Mouse (Mus musculus) right cerebral cortex, adult 2 months (tissue): Measurements from ENCODE around the gene Gm3839.
A peak's percentile ranks its signal among the peaks of the same experiment; 100 is the strongest.
"Not testable (repeated sequence)": the region's sequence is repeated elsewhere in the genome, so short reads cannot be mapped to it uniquely, and the experiment has no call there.

Experiments
- DNase-seq, 2 experiments: peaks; one replicate each; pipeline ENCODE4 v3.0.0; 2021 to 2022; ENCODE audit warnings: low spot score in 2 of 2

Gm3839 gene

GRCm38 (mm10) chr14:11356626-11357025, at the start of gene Gm3839:
Gene Gm3839 (minus strand): TSS chr14:11356726.
- not testable (repeated sequence) for DNase-seq

GRCm38 (mm10) chr14:11405661-11406060, 49.1 kb upstream of the Gm3839 start:
- DNase-seq: no peak

DNA sequence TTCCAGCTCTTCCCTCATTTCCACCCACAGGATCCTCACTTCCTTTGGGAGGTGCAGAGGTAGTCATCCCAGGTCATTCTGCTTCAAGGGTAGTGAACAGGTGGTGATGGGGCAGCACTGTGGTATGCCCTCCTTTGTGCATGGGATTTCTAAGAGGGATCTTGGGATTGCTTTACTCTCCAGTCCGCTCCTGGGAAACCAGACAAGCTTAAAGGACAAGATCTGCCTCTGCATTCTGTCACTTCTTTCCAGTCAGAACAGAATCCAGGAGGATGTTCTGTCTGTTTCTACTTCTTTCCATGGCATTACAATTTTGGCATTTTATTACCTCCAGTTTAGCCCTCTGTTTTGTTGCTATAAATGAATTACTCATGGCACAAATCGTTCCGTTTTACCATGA, 21.3 kb upstream of the Gm3839 start:
- no peak for DNase-seq

- DNase-seq: peak; percentile 22 to 35
Observed at GRCm38 (mm10) chr14:11375225-11375624, 18.7 kb upstream of the Gm3839 start.

DNA sequence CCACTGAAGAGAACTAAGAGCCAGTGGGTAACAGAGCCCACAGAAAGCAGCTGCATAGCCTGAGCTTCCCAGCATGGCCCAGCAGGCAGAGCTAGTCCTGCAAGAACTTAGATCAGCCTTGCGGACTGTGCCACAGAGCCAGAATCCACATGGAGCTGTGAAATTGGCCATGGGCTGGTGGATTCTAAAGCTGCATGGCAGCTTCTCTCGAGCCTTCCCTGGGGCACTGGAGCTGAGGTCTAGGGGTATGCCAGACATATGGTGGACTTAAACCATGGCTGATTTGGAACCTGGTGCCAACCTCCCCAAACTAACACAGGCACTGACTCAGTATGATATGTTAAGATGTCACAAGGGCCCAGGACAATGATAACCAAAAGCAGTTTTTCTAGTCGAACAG, 10.4 kb downstream of the Gm3839 start:
- DNase-seq: no peak

GRCm38 (mm10) chr14:11329993-11330392, 26.5 kb downstream of the Gm3839 start:
- DNase-seq: no peak

DNA sequence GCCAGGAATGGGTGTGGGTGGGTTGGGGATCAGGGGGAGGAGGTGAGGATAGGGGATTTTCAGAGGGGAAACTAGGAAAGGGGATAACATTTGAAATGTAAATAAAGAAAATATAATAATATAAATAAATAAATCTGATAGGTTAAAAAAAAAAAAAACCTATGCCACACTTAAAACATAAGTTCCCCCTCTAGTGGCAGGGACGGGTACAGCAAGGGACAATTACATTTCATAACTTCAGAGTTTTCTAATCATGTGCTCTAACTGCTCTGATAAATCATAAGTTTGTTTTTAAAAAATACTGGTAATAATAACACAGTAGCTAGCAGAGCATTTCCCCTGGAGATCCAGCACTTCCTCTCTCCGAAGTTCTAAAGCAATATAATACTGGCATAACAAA, 49.4 kb downstream of the Gm3839 start:
- peak; percentile 32 to 41 for DNase-seq

DNA sequence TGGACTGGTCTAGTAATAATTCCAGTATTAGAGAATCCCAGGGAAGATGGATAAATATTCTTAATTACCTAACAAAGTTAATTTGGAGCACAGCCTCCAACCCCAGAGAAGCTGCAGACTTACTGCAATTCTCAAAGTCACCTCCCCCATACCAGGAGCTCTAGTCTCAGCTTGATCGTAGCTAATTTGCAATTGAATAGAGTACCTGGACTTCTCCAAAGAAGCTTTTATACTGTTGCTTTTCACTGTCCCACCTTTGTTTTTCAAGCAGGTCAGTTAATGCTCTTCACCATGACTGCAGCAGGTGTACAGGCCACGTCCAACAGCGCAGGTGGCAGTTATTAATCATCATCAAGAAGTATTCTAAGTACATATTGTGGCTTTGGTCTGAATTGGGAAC, 68.6 kb downstream of the Gm3839 start:
- not testable (repeated sequence) for DNase-seq

DNA sequence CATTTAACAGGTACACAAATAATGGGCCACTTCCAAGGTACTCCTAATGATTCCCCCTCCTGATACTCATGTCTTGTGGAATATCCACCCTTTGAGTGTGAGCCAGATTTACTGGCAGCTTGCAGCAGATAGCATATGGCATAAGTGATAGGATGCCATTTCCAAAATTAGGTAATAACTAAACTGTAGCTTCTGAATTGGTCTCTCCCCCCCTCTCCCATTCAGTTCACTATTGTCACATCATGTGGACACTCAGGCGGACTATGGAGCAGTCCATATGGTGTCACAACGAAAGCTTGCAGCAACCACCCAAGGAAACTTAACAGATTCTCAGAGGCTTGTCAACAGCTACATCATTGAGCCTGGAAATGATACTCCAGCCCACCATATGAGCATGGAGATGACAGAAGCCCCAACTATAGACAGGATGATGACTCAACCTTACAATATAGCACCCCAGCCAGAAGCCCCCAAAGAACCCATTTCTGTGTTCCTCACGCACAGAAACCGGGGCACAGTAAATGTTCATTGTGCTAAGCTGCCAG, 99.3 kb downstream of the Gm3839 start:
- DNase-seq: peak in 1 of 2 experiments; percentile 5

- no peak for DNase-seq
Observed at GRCm38 (mm10) chr14:11248053-11248452, 108.5 kb downstream of the Gm3839 start.

GRCm38 (mm10) chr14:11244546-11244945, 112.0 kb downstream of the Gm3839 start:
- DNase-seq: no peak

DNA sequence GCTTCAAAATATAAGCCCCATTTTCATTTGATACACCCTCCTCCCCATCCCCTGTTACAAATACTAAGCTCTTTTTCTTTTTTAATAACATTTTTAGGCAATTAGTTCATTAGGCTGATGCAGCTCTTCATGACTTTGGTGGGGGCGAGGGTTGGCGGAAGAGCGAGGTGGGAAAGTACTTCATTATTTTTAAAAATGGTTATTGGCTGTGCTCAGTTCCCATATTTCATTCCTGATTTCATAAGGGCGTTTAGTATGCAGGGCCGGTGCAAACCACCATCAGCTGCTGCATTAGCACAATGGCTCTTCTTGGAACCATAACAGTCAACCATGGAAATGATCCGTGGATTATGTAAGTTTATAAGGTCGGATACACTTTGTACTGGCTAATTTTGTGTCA, 124.4 kb downstream of the Gm3839 start:
- no peak for DNase-seq
